Mouse (Mus musculus) midbrain, embryonic 13.5 days (tissue): ENCODE measurements around the gene Ankdd1b. TPM values are rescaled to one million over a fixed set of nuclear protein-coding genes. Genes with fewer than 3 reads are reported as not detected.

Experiments used
- ATAC-seq: fragments of 200-750 bp; cut with Nextera tagmentation; 2 replicates; pipeline ENCODE4 v1.8.0; 2017; ENCODE audit warnings: mild to moderate bottlenecking, moderate TSS enrichment, moderate library complexity
- H3K27ac ChIP-seq: fragments of 300-500 bp; sonication (generic); 2 replicates; pipeline ENCODE4 v1.5.1; 2015; ENCODE audit warnings: inconsistent platforms, mild to moderate bottlenecking, moderate library complexity
- H3K27me3 ChIP-seq: fragments of 300-500 bp; sonication (generic); 2 replicates; pipeline ENCODE4 v1.6.1; 2015; ENCODE audit warnings: mild to moderate bottlenecking, inconsistent platforms
- H3K36me3 ChIP-seq: fragments of 300-500 bp; sonication (generic); 2 replicates; pipeline ENCODE4 v1.6.1; 2015; ENCODE audit warnings: mild to moderate bottlenecking, inconsistent platforms
- H3K4me1 ChIP-seq: fragments of 300-500 bp; sonication (generic); replicated peaks from 2 replicates; pipeline ENCODE4 v1.6.1; 2015; ENCODE audit warnings: inconsistent platforms
- H3K4me2 ChIP-seq: fragments of 300-500 bp; sonication (generic); replicated peaks from 2 replicates; pipeline ENCODE4 v1.6.1; 2015; ENCODE audit warnings: moderate library complexity, mild to moderate bottlenecking, inconsistent platforms
- H3K4me3 ChIP-seq: fragments of 300-500 bp; sonication (generic); replicated peaks from 2 replicates; pipeline ENCODE4 v1.5.1; 2015; ENCODE audit warnings: mild to moderate bottlenecking, inconsistent platforms
- H3K9ac ChIP-seq: fragments of 300-500 bp; sonication (generic); replicated peaks from 2 replicates; pipeline ENCODE4 v1.6.1; 2015; ENCODE audit warnings: mild to moderate bottlenecking, inconsistent platforms
- H3K9me3 ChIP-seq: fragments of 300-500 bp; sonication (generic); 2 replicates; pipeline ENCODE4 v1.6.1; 2016; ENCODE audit warnings: mild to moderate bottlenecking, inconsistent platforms
- WGBS: fragments of 180-500 bp; shearing (Covaris S2); methylation state at CpG from one replicate; pipeline ENCODE4 v1.1.7; 2015; 5-methylcytosine and 5-hydroxymethylcytosine counted together
- polyA plus RNA-seq: library from polyadenylated mRNA; unstranded; fragments of >200 nt; fragmentation: Nextera tagmentation; extraction: Ambion mirVana; gene quantifications from 2 replicates; pipeline ENCODE4 v1.2.1, GENCODE M21; 2015

The Ankdd1b gene
- polyA plus RNA-seq, 1 experiment from 2014 or later = not detected

DNA sequence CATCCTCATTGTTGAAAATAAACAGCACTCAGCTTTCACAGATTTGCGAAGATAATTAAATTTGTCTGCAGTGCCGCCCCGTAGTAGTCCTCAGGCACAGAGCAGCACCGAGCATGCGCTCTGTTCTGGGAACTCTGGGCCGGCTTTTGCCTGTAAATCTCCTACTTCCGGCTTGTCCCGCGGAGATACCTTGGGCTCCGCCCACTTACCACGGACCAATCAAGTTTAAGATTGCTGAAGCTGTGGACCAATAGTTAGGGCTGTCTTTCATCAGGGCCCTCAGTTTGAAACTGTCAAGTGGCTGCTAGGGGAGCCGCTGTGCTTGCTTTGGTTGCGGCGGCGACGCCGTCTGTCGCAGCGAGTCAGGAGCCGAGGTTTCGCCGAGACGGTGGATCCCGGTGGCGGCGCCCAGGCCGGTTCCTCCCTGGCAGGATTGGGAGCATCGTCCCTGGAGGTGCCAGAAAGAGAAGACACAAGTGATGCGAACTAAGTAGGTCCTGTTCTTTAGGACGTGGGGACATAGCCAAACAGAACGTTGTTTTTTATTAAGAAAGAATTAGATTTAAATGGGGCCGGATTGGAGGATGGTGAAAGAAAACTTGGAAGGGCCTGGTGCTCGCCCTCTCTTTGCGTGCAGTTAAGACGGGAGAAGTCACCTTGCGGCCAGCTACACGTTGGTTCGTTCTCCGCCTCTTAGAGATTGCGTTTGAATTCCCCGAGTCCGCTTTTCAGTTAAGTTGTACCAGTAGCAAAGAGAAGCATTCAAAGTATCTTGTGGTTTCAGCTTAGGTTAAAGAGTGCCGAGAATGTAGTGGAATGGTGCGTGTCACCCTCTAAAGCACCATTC is 82.7 kb downstream of the Ankdd1b start, which contains the start of gene Poc5:
Poc5 (plus strand) TSS at position 253 of the 847 bp plus-strand sequence.
- H3K27me3 ChIP-seq = no peaks in the 10 kb centered on the region
- ATAC-seq = peak; percentile 100
- H3K4me3 ChIP-seq = peak within 1 kb of the TSS; percentile 78
- peaks cover 13% of the 10 kb centered on the region for H3K4me1 ChIP-seq
- H3K4me2 ChIP-seq = peak within 1 kb of the TSS; percentile 76
- H3K36me3 ChIP-seq = peaks cover 24% of the 10 kb centered on the region
- H3K27ac ChIP-seq = 0 out of 2 replicates have a peak within 1 kb of the TSS, but pooled peaks have one; percentile 48
- WGBS = under 1% methylated on average over 44 of the region's 44 CpGs
- H3K9ac ChIP-seq = peak within 1 kb of the TSS; percentile 72
- no peaks in the 10 kb centered on the region for H3K9me3 ChIP-seq

DNA sequence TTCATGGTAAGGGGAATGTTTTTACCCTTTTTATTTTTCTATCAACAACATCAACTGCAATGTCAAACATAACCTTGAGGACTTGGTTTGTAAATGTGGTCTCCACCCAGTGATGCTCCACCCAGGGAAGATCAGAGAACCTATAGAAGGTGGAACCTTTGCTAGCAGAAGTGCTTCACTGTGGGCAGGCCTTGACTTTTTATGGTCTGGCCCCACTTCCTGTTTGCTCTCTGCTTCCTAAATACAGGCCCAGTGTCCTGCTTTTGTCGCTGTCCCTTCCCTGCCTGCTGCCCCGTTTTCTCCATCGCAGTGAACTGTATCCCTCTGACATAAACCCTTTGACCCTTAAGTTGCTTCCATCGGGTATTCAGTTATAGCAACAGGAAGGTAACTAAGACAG is 93.1 kb downstream of the Ankdd1b start:
- H3K36me3 ChIP-seq = no peaks in the 10 kb centered on the region
- no peaks in the 10 kb centered on the region; the same call in 1 of the 2 replicates for H3K9me3 ChIP-seq
- H3K27me3 ChIP-seq = no peaks in the 10 kb centered on the region
- ATAC-seq = no peak
- no peaks in the 10 kb centered on the region for H3K4me1 ChIP-seq
- no peak overlapping the region for H3K4me2 ChIP-seq
- WGBS = 83% methylated on average over 4 of the region's 4 CpGs
- no peak overlapping the region for H3K9ac ChIP-seq
- H3K4me3 ChIP-seq = no peak overlapping the region
- no peak overlapping the region for H3K27ac ChIP-seq

DNA sequence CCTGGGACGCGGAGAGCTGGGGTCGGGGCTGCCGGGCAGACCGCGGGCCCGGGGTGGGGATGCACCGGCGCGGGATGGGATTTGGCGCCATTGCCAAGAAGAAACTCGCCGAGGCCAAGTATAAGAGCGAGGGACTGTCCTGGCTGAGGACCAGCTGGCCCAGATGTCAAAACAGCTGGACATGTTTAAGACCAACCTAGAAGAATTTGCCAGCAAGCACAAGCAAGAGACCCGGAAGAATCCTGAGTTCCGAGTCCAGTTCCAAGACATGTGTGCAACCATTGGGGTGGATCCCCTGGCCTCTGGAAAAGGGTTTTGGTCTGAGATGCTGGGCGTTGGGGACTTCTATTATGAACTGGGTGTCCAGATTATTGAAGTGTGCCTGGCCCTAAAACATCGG is 94.1 kb downstream of the Ankdd1b start:
- H3K4me1 ChIP-seq = no peaks in the 10 kb centered on the region
- H3K36me3 ChIP-seq = no peaks in the 10 kb centered on the region
- no peaks in the 10 kb centered on the region for H3K27me3 ChIP-seq
- no peak overlapping the region for H3K9ac ChIP-seq
- H3K4me2 ChIP-seq = no peak overlapping the region
- no peaks in the 10 kb centered on the region for H3K9me3 ChIP-seq
- no peak overlapping the region for H3K4me3 ChIP-seq
- WGBS = 93% methylated on average over 18 of the region's 18 CpGs
- no peak for ATAC-seq
- no peak overlapping the region for H3K27ac ChIP-seq

DNA sequence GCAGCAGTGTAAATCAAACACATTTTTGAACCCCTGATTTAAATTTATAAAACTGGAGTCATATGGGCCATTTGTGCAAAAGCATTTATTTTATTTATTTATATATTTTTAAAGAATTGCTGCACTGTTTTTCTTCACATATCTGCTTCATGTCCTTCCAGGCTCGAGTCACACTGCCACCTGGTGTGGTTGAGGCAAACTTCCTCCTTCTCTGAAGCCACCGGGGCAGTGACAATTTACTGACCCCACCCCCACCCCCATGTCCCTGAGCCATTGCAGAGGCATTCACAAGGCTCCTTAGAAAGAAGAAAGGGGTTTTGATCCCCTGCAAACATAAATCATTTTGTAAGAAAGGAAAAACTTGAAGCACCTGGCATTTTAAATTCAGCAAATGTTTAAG is 95.5 kb downstream of the Ankdd1b start:
- no peak for ATAC-seq
- 11% methylated on average over 2 of the region's 2 CpGs for WGBS

More for the DNA sequence above, 95.5 kb downstream of the Ankdd1b start:
- Histone ChIP-seq H3K4me2 (no peak overlapping the region), H3K9ac (no peak overlapping the region), H3K9me3 (no peaks in the 10 kb centered on the region; the same call in 1 of the 2 replicates), H3K4me1 (no peaks in the 10 kb centered on the region), H3K36me3 (no peaks in the 10 kb centered on the region), H3K27ac (no peak overlapping the region), H3K27me3 (no peaks in the 10 kb centered on the region), H3K4me3 (no peak overlapping the region)

Other genes starting within 250 kb of the Ankdd1b start
- gene Poc5, start 82.9 kb downstream of the Ankdd1b start, polyA plus RNA-seq = 22.5 and 23.3 TPM in 2 replicates
- not detected in 2 replicates for gene Gm17622, start 19.5 kb upstream of the Ankdd1b start, polyA plus RNA-seq
- 5.4 and 5.7 TPM in 2 replicates for gene Polk, start 71.4 kb upstream of the Ankdd1b start, polyA plus RNA-seq
- 7.5 and 8.4 TPM in 2 replicates for gene Col4a3bp, start 71.4 kb upstream of the Ankdd1b start, polyA plus RNA-seq
- 178 and 203 TPM in 2 replicates for gene Hmgcr, start 199.7 kb upstream of the Ankdd1b start, polyA plus RNA-seq